Mouse (Mus musculus) spleen, adult 18-20 months (tissue): Measurements from ENCODE around the gene Mst1r.

Experiments
- DNase-seq, 2 experiments: peaks; one replicate each; pipeline ENCODE4 v3.0.0; 2022; ENCODE audit warnings: mixed read lengths in 2 of 2

The Mst1r gene

DNA sequence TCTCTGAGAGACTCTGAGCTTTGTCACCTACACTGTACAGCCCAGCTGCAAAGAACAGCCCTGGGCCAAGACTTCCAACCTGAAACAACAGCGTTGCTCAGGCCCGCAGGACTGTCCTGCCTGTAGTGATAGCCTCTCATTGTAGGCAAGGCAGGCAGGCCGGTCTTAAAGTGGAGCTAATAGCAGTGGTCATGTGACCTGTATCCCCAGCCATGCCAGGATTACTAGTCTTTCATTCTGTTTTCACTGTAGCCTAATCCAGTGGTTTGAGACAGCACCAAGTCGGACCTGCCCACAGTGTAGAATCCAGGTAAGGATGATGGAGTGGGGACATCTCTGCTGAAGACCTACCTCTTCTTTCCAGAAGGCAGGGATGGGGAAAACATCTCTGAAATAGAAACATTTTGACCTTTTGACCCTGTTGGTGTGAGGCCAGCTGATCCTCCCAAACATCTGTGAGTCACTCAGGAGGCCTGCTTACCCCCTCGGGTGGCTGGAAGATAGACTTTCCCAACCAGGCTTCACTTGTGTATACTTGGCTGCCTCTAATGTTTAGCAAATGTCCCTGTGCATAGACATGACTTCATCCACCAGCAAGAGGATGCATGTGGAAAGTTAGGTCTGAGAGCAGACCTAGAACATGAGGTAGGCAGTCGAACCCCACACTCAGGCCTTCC lies 49.1 kb downstream of the Mst1r start:
- DNase-seq = no peak

DNA sequence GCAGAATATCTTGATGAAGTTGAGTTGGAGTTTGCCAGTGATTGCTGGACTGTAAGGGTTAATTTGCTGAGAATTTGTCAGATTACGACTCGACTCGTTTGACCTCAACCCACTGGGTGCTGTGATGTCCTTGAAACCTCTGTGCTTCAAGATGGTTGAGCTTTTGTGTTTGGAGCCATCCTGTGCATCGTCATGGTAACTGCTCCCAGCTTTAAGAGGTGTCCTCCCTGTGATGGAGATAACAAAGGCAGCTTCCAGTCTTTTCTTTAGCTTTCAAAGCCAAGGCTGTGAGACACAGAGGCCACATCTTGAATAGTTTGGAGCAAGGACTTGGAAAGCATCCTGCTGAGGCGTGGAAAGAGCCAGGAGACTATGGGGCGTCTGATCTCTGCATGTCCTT lies 50.5 kb downstream of the Mst1r start:
- DNase-seq = no peak

DNA sequence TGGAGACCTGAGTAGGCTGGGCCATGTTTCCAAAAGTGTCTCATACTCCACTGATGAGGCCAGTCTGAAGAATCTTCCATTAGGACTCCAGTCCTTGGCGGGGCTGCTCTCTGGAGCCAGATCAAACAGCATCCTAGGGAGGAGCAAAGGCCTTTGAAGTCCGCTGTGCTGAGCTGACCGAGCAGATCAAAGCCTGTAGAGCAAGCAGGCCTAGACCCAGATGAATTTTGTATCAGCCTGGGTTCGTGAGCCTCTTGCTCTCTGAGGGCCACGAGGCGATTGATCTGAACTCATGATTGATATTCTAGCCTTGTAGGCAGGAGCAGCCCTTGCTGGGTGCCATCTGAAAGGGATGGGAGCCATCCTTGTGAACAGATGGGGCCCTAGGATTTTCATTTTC lies 53.2 kb downstream of the Mst1r start:
- no peak for DNase-seq

DNA sequence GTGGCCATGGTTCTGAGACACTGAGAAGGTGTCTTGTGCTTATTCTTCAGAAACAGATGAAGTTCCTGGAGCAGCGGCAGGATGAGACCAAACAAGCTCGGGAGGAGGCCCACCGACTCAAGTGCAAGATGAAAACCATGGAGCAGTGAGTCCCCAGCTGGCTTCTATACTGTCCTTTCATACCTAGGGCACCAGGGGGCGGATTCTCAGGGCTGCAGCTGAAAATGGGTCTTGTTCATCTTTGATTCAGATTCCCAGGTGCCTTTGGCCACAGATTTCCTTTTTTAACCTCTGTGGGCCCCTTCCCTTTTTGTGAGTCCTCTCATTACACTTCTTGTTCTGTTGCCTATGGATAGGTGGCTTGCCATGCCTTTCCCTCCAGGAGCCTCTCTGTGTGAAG lies 54.3 kb downstream of the Mst1r start:
- DNase-seq = no peak

DNA sequence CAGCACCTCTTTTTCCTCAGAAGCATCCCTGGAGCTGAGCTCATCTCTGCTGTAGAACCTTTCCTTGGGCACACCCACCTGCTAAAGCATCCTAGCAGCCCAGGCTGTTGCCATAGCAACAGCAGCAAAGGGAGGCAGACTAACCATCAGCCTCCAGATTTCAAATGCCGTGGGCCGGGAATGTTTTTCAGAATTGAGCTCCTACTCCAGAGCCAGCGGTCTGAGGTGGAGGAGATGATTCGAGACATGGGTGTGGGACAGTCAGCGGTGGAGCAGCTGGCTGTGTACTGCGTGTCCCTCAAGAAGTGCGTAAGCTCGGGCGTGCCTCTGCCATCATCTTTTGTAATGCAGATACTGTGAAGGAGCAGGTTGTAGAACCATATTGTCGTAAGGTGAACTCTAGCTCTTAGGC lies 54.7 kb downstream of the Mst1r start:
- no peak for DNase-seq

DNA sequence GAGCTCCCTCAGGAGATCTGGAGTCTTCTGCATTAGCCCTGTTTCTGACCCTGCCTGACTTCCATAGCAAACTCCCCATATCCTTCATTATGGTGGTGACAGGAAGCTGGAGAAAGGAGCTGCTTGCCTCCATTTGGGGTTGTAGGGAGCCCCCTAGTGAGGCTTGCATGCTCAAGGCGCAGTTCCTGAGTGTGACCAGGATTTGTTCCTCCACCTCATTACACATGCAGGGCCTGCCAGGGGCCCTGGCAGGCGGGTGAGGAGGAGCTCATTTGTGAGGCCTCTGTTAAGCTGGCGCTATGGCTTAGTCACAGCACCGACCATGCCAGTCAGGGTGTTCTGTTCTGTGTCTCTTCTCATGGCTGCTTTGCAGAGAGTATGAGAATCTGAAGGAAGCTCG lies 55.2 kb downstream of the Mst1r start:
- no peak for DNase-seq

DNA sequence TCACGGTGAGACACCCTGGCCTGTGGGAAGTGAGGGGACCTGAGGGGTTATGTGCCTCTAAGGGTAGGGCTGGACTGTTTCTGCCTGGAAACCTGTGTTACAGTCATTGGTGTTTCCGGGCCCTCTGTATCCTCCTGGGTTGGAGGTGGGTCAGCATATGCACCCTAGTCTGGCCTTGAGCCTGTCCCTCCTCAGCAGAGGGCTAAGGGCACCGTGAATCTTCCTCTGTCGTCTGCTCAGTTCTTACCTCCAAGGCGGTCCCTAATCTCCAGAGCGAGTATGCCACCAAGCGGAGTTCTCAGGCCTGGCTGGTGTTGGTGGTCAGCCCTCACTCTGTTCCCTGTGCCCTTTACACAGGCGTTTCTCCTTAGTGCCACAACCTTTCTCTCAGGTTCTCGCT lies 56.2 kb downstream of the Mst1r start:
- DNase-seq = no peak

DNA sequence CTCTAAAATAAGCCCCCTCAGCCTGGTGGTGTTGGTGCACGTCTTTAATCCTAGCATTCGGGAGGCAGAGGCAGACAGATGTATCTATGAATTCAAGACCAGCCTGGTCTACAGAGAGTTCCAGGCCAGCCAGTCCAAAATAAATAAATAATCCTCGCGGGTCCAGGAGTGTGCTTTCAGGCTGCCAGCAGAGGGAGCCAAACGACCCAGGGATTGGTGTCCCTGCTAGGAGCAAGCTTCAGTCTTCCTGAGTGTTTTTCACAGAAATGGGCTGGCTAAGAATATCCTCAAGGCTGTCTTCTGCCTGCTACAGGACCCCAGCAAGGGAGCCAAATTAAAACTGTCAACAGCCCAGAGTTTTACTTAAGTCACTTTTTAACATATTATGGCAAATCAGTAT lies 57.0 kb downstream of the Mst1r start:
- DNase-seq = peak; percentile 60 to 71

DNA sequence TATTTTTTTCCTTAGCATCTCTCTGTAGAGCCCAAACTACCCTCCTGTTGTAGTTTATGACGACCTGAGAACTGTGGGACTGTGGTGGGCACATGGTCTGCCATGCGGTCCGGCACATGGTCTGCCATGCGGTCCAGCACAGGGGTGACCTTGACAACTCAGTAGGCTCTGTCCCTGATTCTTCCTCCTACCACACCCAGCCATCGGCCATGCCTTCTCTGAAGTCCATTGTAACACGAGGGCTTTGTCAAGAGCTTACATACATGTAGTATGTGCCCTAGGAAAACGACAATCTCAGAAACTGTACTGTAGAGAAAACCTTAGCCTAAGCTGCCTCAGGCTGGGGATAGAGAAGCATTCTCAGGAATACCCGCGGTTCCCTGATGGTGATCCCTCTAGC lies 58.0 kb downstream of the Mst1r start:
- DNase-seq = no peak

DNA sequence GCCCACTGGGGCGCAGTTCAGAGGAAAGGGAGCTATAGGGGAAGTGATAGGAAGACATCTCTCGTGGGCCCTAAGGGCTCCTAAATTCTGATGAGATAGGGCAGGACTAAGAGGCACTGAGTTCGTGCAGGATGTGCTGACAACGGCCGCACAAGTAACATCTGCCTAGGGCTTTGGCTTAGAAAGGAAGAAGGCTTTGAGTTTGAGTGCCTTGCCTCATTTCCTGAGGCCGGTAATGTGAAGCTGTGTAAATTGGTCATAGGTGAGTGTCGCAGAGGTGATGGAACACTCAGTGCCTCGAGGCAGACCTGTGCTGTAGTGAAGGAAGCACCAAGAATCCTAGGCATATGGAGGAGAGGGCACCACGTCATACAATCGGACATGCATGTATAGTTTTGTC lies 60.0 kb downstream of the Mst1r start:
- DNase-seq = no peak

DNA sequence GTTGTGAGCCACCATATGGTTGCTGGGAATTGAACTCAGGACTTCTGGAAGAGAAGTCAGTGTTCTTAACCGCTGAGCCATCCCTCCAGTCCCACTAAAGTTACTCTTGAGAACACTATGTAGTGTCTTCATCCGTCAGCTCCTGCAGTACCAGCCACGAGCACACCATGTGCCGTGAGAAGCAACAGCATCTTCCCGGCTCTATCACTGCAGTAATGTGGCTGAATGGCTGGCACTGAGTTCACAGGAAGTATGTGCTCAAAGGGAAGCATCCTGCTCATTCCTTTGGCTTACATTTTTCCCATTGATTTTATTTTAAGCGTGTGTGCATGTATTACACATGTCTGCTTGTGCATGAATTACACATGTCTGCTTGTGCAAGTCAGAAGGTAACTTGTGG lies 60.8 kb downstream of the Mst1r start:
- DNase-seq = no peak

DNA sequence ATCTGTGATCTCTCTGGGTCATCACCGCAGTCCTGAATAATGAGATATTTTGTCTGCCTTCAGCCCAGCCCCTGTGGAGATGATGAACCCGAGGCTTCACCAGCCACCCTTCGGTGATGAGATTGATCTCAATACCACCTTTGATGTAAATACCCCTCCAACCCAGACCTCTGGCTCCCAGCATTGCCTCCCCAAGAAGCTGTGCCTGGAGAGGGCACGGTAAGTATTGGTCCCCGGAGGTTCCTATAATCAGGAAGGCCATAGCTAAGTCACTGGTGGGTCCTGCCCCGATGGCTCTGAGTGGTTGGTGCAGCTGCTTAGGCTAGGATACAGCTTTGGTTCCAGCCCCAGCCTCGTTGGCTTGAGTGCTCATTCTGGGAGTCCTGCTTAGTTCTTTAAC lies 61.9 kb downstream of the Mst1r start:
- no peak for DNase-seq
